8 mouse cellular contexts compared by ENCODE assay signal in the genomic region with DNA sequence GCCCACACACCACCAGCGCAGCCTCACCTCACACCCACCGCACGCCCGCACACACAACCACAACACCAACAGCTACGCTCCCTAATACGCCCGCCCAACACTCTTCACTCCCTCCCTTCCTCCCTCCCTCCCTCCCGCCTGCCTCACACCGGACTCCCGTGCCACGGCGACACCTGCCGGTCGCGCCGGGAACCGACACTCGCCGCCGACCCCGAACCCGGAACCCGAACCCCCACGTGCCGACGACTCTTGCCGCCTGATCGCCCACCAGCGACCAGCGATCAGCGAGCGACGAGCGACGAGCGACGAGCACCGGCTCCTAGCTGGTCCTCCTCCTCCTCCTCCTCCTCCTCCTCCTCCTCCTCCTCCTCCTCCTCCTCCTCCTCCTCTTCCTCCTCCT. TPM values are rescaled to one million over a fixed set of nuclear protein-coding genes. Genes with fewer than 3 reads are reported as not detected.
DNase-seq lines count a peak whose midpoint lies in the region; ATAC-seq and TF ChIP-seq lines count a peak whose summit lies in the region.
"Not testable (repeated sequence)": the region's sequence is repeated elsewhere in the genome, so short reads cannot be mapped to it uniquely, and the experiment has no call there.

No protein-coding gene starts in this region.

- H3K27ac ChIP-seq in forebrain, postnatal 0 days (ENCODE audit: low read depth, low read length); heart, embryonic 15.5 days; thymus, adult 2 months (ENCODE audit: control insufficient read depth, insufficient read depth, low read length): not testable (repeated sequence)

- H3K36me3 ChIP-seq in forebrain, postnatal 0 days (ENCODE audit: insufficient read depth); heart, embryonic 15.5 days; thymus, adult 2 months (ENCODE audit: control insufficient read depth, insufficient read depth, low read length): not testable (repeated sequence)

- ATAC-seq in forebrain, postnatal 0 days; heart, embryonic 15.5 days (replicated peaks; ENCODE audit: insufficient number of reproducible peaks, insufficient read depth, low FRiP score, low read depth): not testable (repeated sequence)

- WGBS in forebrain, postnatal 0 days = 9% methylated on average over 16 of the region's 38 CpGs
- 2% methylated on average over 20 of the region's 38 CpGs for WGBS in heart, embryonic 15.5 days
- 3% methylated on average over 21 of the region's 38 CpGs for WGBS in thymus, adult 2 months

- intact Hi-C loops in left cerebral cortex, postnatal 10 days (cut with DNase I) = not testable (repeated sequence)

- peak overlapping the region; percentile 29; the same call in 1 of the 2 replicates for H3K4me2 ChIP-seq in forebrain, postnatal 0 days (ENCODE audit: low read depth)
- peak overlapping the region; percentile 51 for H3K4me2 ChIP-seq in heart, embryonic 15.5 days

- not testable (repeated sequence) for H3K9ac ChIP-seq in forebrain, postnatal 0 days; heart, embryonic 15.5 days

- TF ChIP-seq CTCF in forebrain, postnatal 0 days (IDR thresholded peaks at IDR 0.05; ENCODE audit: low read depth); thymus, adult 2 months (IDR thresholded peaks at IDR 0.05; ENCODE audit: borderline replicate concordance, control insufficient read depth, extremely low read depth, insufficient read depth, low read length, poor library complexity): not testable (repeated sequence)

- not testable (repeated sequence) for H3K9me3 ChIP-seq in forebrain, postnatal 0 days (ENCODE audit: low read length); heart, embryonic 15.5 days (replicated peaks)

- not testable (repeated sequence) for H3K27me3 ChIP-seq in forebrain, postnatal 0 days (ENCODE audit: insufficient read depth, low read length); heart, embryonic 15.5 days; thymus, adult 2 months (ENCODE audit: control insufficient read depth, insufficient read depth, low read length)

- TF ChIP-seq POLR2A in thymus, adult 2 months (IDR thresholded peaks at IDR 0.05; ENCODE audit: control insufficient read depth, extremely low read depth, insufficient read depth, low read length, poor library complexity) = not testable (repeated sequence)

- not testable (repeated sequence) for H3K4me1 ChIP-seq in forebrain, postnatal 0 days (ENCODE audit: insufficient read depth); heart, embryonic 15.5 days (replicated peaks); thymus, adult 2 months (replicated peaks; ENCODE audit: control insufficient read depth, insufficient read depth, low read length)

- not testable (repeated sequence) for H3K4me3 ChIP-seq in forebrain, postnatal 0 days (ENCODE audit: low read depth, low read length)
- H3K4me3 ChIP-seq in heart, embryonic 15.5 days = peak overlapping the region; percentile 27; the same call in 1 of the 2 replicates
- peak overlapping the region; percentile 23; the same call in 1 of the 2 replicates for H3K4me3 ChIP-seq in thymus, adult 2 months (ENCODE audit: control insufficient read depth, insufficient read depth, low read length)

- peak; percentile 96 for DNase-seq in cerebellum, adult 11 months
- not testable (repeated sequence) for DNase-seq in forebrain, postnatal 0 days
- DNase-seq in kidney, adult 9 months = peak; percentile 93
- peak; percentile 49 to 74 for DNase-seq in left cerebral cortex, postnatal 10 days (ENCODE audit: extremely low spot score in 1 of 2, low spot score in 2 of 2)
- peak; percentile 79 for DNase-seq in lung, postnatal 10 days
- DNase-seq in ovary, postnatal 36 days (ENCODE audit: low spot score) = peak; percentile 79
- DNase-seq in thymus, adult 2 months = peak; percentile 75

RNA-seq across cellular contexts. Expression of a gene that starts 55.4 kb away (rescaled TPM):
- total RNA-seq in forebrain, postnatal 0 days (2014; rRNA removed) = 97.7 and 104 TPM in 2 replicates
- 70.5 and 83.7 TPM in 2 replicates for polyA plus RNA-seq in forebrain, postnatal 0 days (2015; fragmentation: Nextera tagmentation; extraction: Ambion mirVana)
- polyA plus RNA-seq in heart, embryonic 15.5 days (2015; fragmentation: Nextera tagmentation; extraction: Ambion mirVana) = 131 and 161 TPM in 2 replicates
- 10 to 100 TPM; 39.7 to 44.2 TPM for total RNA-seq in left cerebral cortex, postnatal 10 days (2021)
- 24.7 and 25.4 TPM in 2 replicates for polyA plus RNA-seq in thymus, adult 2 months (2012; rRNA removed)
